Mouse (Mus musculus) ovary, adult 18-20 months (tissue): ENCODE results near the gene Rras2.

Experiments used
- DNase-seq: peaks from one replicate; pipeline ENCODE4 v3.0.0; 2022; ENCODE audit warnings: low spot score, mixed read lengths

The Rras2 gene

GRCm38 (mm10) chr7:114028828-114029227, 88.8 kb downstream of the Rras2 start:
- DNase-seq, result no peak

GRCm38 (mm10) chr7:114027406-114027805, 90.2 kb downstream of the Rras2 start:
- no peak for DNase-seq

GRCm38 (mm10) chr7:114026923-114027322, 90.7 kb downstream of the Rras2 start:
- DNase-seq, result no peak

GRCm38 (mm10) chr7:114020704-114021093, 96.9 kb downstream of the Rras2 start:
- DNase-seq, result peak; percentile 24

- no peak for DNase-seq
Observed at GRCm38 (mm10) chr7:114020057-114020703, 97.4 kb downstream of the Rras2 start.

- DNase-seq, result no peak
Observed at GRCm38 (mm10) chr7:114018861-114019260, 98.7 kb downstream of the Rras2 start.

GRCm38 (mm10) chr7:114016001-114016949, 101.3 kb downstream of the Rras2 start:
- no peak for DNase-seq

- DNase-seq, result no peak
Observed at GRCm38 (mm10) chr7:114011726-114012443, 105.7 kb downstream of the Rras2 start.

- DNase-seq, result no peak
Observed at GRCm38 (mm10) chr7:114007565-114007964, 110.0 kb downstream of the Rras2 start.

- no peak for DNase-seq
Observed at GRCm38 (mm10) chr7:114006456-114006855, 111.1 kb downstream of the Rras2 start.

- no peak for DNase-seq
Observed at GRCm38 (mm10) chr7:114005499-114005898, 112.1 kb downstream of the Rras2 start.

- DNase-seq, result no peak
Observed at GRCm38 (mm10) chr7:114004171-114004570, 113.4 kb downstream of the Rras2 start.

- no peak for DNase-seq
Observed at GRCm38 (mm10) chr7:113997675-113998354, 119.8 kb downstream of the Rras2 start.
